Mouse (Mus musculus): Measurements from ENCODE around the gene Klhl31.

Klhl31 gene

DNA sequence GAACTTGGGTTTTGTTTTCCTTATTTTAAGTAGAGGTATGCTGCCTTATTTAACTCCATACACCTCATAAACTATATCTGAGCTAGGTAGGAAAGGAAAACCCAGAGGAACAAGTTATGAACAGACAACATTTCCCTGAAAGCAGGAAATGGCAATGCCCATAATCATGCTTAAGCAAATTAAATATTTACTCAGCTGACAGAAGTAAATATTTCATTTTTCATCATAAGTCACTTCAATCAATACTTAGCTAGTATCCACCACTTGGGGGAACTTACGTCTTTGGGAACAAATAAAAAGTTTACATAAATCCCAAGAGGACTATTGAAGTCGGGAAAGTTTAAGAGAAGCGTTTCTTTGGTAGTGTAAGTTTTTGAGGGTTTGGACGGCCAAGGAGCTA is 67.2 kb downstream of the Klhl31 start:
- no peak for DNase-seq (ENCODE audit: low read depth, low spot score)

GRCm38 (mm10) chr9:77704108-77704507 is 67.8 kb downstream of the Klhl31 start:
- no peak for DNase-seq (ENCODE audit: low read depth, low spot score)

GRCm38 (mm10) chr9:77706515-77706914 is 70.2 kb downstream of the Klhl31 start:
- DNase-seq (ENCODE audit: low read depth, low spot score) = no peak

- peak; percentile 81 for DNase-seq (ENCODE audit: low read depth, low spot score)
Measured at GRCm38 (mm10) chr9:77707433-77708139, 71.3 kb downstream of the Klhl31 start.

DNA sequence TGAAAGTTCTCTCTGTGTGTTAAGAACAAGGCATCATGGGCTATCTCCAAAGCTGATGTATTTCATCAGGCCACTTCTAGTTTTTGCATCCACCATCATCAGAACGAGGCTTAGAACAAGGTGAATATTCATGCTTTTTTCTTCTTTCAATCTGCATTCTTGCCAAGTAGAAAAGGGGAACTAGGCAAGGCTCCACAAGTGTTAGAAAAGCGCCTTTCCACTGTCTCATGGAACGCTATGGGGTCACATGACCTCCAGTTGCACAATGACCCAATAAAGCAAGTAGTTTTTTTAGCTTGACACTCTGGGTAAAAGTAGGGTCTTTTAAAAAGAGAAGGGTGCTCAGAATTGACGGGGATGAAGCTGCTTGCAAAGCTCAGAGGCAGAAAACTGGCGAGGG is 72.7 kb downstream of the Klhl31 start:
- DNase-seq (ENCODE audit: low read depth, low spot score) = peak; percentile 57
